ENCODE assay signal across 22 mouse cellular contexts in genomic region chr2:72379425-72379824, GRCm38 (mm10).
DNase-seq lines count a peak whose midpoint lies in the region; ATAC-seq and TF ChIP-seq lines count a peak whose summit lies in the region.
"Had no signal": no experiment of that assay in that cellular context is flagged by ENCODE, and none has a peak within 500 bp of the region (broad histone marks: within the 10 kb centered on the region; RNA-seq: fewer than 3 reads in every experiment).

No protein-coding gene starts in this region.

- DNase-seq in spleen, postnatal 36 days (ENCODE audit: low spot score in 2 of 2) = peak; percentile 22 to 28
- DNase-seq in spleen, postnatal 14 days (ENCODE audit: low spot score in 2 of 2) = no peak
- peak; percentile 5 for DNase-seq in stomach, postnatal 0 days (ENCODE audit: low spot score)
- DNase-seq in lung, postnatal 0 days (ENCODE audit: low spot score) = no peak
- no peak for DNase-seq in gastrocnemius, postnatal 10 days
- no peak for DNase-seq in cerebellum, adult 8-10 months
- DNase-seq: adrenal gland, postnatal 25 days; cerebellum, adult 2 months; cerebellum, postnatal 14 days; gastrocnemius, postnatal 25 days; heart, adult 18-20 months; heart, postnatal 10 days had no signal

- no peak for TF ChIP-seq CTCF in stomach, postnatal 0 days (IDR thresholded peaks at IDR 0.05; ENCODE audit: low read depth)
- TF ChIP-seq CTCF in lung, postnatal 0 days (IDR thresholded peaks at IDR 0.05) = no peak

- no peak overlapping the region for H3K4me3 ChIP-seq in stomach, postnatal 0 days (ENCODE audit: low read depth, low read length)
- H3K4me3 ChIP-seq in lung, postnatal 0 days (ENCODE audit: low read depth, low read length) = no peak overlapping the region
- H3K4me3 ChIP-seq: embryonic facial prominence, embryonic 13.5 days; forebrain, embryonic 12.5 days; heart, embryonic 10.5 days; hindbrain, embryonic 10.5 days; intestine, embryonic 15.5 days had no signal

- H3K4me1 ChIP-seq in stomach, postnatal 0 days (replicated peaks; ENCODE audit: control insufficient read depth, insufficient read depth) = no peaks in the 10 kb centered on the region
- no peaks in the 10 kb centered on the region for H3K4me1 ChIP-seq in lung, postnatal 0 days (ENCODE audit: insufficient read depth, low read depth, low read length)
- H3K4me1 ChIP-seq: forebrain, embryonic 12.5 days; hindbrain, embryonic 10.5 days; intestine, embryonic 15.5 days had no signal

- WGBS in stomach, postnatal 0 days = 89% methylated on average over 11 of the region's 11 CpGs
- WGBS in lung, postnatal 0 days = 86% methylated on average over 11 of the region's 11 CpGs

- peaks cover 6% of the 10 kb centered on the region; the same call in 1 of the 2 replicates for H3K36me3 ChIP-seq in stomach, postnatal 0 days (ENCODE audit: control insufficient read depth, insufficient read depth, low read length)
- no peaks in the 10 kb centered on the region; the same call in 1 of the 2 replicates for H3K36me3 ChIP-seq in lung, postnatal 0 days (ENCODE audit: insufficient read depth, low read length)
- H3K36me3 ChIP-seq: forebrain, embryonic 12.5 days had no signal

- H3K9me3 ChIP-seq in stomach, postnatal 0 days (ENCODE audit: control insufficient read depth, low read length) = no peaks in the 10 kb centered on the region
- no peaks in the 10 kb centered on the region for H3K9me3 ChIP-seq in lung, postnatal 0 days (ENCODE audit: low read length)
- H3K9me3 ChIP-seq: embryonic facial prominence, embryonic 13.5 days; forebrain, embryonic 12.5 days; heart, embryonic 10.5 days; hindbrain, embryonic 10.5 days; intestine, embryonic 15.5 days had no signal

- ATAC-seq in granulocyte monocyte progenitor cell, adult 5-6 weeks (replicated peaks; ENCODE audit: poor library complexity, severe bottlenecking) = peak; percentile 78
- peak; percentile 68 for ATAC-seq in megakaryocyte progenitor cell, adult 5-6 weeks (replicated peaks; ENCODE audit: poor library complexity)
- ATAC-seq in stomach, postnatal 0 days (ENCODE audit: low FRiP score, low TSS enrichment) = no peak
- no peak for ATAC-seq in lung, postnatal 0 days
- ATAC-seq: activated CD4-positive, CD25-positive, alpha-beta regulatory T cell, adult 4 months; forebrain, embryonic 16.5 days; intestine, embryonic 15.5 days had no signal

- no peak overlapping the region for H3K4me2 ChIP-seq in stomach, postnatal 0 days (replicated peaks; ENCODE audit: low read depth)
- H3K4me2 ChIP-seq in lung, postnatal 0 days (replicated peaks; ENCODE audit: low read depth, low read length) = no peak overlapping the region
- H3K4me2 ChIP-seq: embryonic facial prominence, embryonic 13.5 days; forebrain, embryonic 12.5 days; hindbrain, embryonic 14.5 days; intestine, embryonic 15.5 days had no signal

- no peak overlapping the region for H3K27ac ChIP-seq in stomach, postnatal 0 days (replicated peaks)
- no peak overlapping the region for H3K27ac ChIP-seq in lung, postnatal 0 days (ENCODE audit: low read length)
- H3K27ac ChIP-seq: embryonic facial prominence, embryonic 13.5 days; forebrain, embryonic 12.5 days; heart, embryonic 10.5 days; hindbrain, embryonic 10.5 days; hindbrain, embryonic 14.5 days; intestine, embryonic 15.5 days had no signal

- H3K27me3 ChIP-seq in stomach, postnatal 0 days (ENCODE audit: control insufficient read depth, insufficient read depth, low read length) = no peaks in the 10 kb centered on the region
- no peaks in the 10 kb centered on the region for H3K27me3 ChIP-seq in lung, postnatal 0 days (replicated peaks; ENCODE audit: insufficient read depth, low read length)
- H3K27me3 ChIP-seq: embryonic facial prominence, embryonic 13.5 days; forebrain, embryonic 12.5 days; intestine, embryonic 15.5 days had no signal

- H3K9ac ChIP-seq in stomach, postnatal 0 days (ENCODE audit: low read length) = no peak overlapping the region
- H3K9ac ChIP-seq in lung, postnatal 0 days (replicated peaks; ENCODE audit: low read depth) = no peak overlapping the region
- H3K9ac ChIP-seq: embryonic facial prominence, embryonic 13.5 days; forebrain, embryonic 12.5 days; hindbrain, embryonic 14.5 days; intestine, embryonic 15.5 days had no signal

- no peak for TF ChIP-seq EP300 in stomach, postnatal 0 days (optimal IDR thresholded peaks at IDR 0.05)
- TF ChIP-seq EP300 in lung, postnatal 0 days (IDR thresholded peaks at IDR 0.05) = no peak

Comparison
In these comparisons a context has a peak if more than half of its experiments do, and no peak if none do; other contexts are left out.
1. DNase-seq: peak in spleen, postnatal 36 days (2 of 2) and stomach, postnatal 0 days (single experiment); none in spleen, postnatal 14 days (0 of 2), lung, postnatal 0 days (single experiment), gastrocnemius, postnatal 10 days (single experiment) and cerebellum, adult 8-10 months (single experiment).
2. ATAC-seq: peak in granulocyte monocyte progenitor cell, adult 5-6 weeks (single experiment) and megakaryocyte progenitor cell, adult 5-6 weeks (single experiment); none in stomach, postnatal 0 days (single experiment) and lung, postnatal 0 days (single experiment).